Mouse (Mus musculus) stomach, postnatal 0 days (tissue): ENCODE measurements at regions not wholly inside any gene's neighbourhood (a gene's known extent, or its start where the extent isn't known, plus 50 kb on each side); places are given as distances from the start of the nearest gene placed in this dataset.

Experiments used
- CTCF ChIP-seq: IDR thresholded peaks from 2 replicates; pipeline ENCODE4 v1.5.1; 2016; ENCODE audit warnings: antibody characterized with exemption, low read depth, mild to moderate bottlenecking, moderate library complexity
- EP300 ChIP-seq: optimal IDR thresholded peaks from 2 replicates; pipeline ENCODE3; 2016; ENCODE audit warnings: antibody characterized with exemption

DNA sequence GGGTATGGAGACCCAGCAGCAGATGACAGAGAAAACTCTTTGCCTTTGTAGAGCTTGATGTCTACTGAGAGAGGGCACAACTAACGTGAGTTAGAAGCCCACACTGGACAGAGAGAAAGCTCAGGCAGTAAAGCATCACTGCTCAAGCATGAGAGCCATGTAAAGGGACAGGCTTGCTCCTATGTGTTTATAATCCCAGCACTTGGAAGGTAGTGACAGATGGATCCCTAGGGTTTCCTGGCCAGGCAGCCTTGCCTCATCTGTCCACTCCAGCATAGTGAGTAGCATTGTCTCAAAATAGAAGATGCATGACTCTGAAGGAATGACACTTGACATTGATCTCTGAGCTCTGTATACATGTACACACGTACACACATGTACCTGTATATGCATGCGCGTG is 55.9 kb upstream of the Cnksr3 start:
- TF ChIP-seq CTCF = no peak
- no peak for TF ChIP-seq EP300
